Mouse (Mus musculus): ENCODE measurements around the gene Nalcn. TPM values are rescaled to one million over a fixed set of nuclear protein-coding genes. Genes with fewer than 3 reads are reported as not detected.

Nalcn gene
- total RNA-seq, 2 experiments from 2014 or later = 4.0 to 5.1 TPM

GRCm38 (mm10) chr14:123495544-123495943, 131.4 kb downstream of the Nalcn start:
- no peak for DNase-seq

- DNase-seq = no peak
Measured at GRCm38 (mm10) chr14:123488575-123489207, 138.3 kb downstream of the Nalcn start.

- DNase-seq = peak; percentile 77
Measured at GRCm38 (mm10) chr14:123462026-123462425, 164.9 kb downstream of the Nalcn start.

GRCm38 (mm10) chr14:123446031-123446430, 180.9 kb downstream of the Nalcn start:
- DNase-seq = peak; percentile 52

GRCm38 (mm10) chr14:123435542-123435941, 191.4 kb downstream of the Nalcn start:
- no peak for DNase-seq

- DNase-seq = no peak
Measured at GRCm38 (mm10) chr14:123376167-123376855, 250.6 kb downstream of the Nalcn start.

- DNase-seq = peak; percentile 28
Measured at GRCm38 (mm10) chr14:123371522-123371921, 255.4 kb downstream of the Nalcn start.

GRCm38 (mm10) chr14:123359691-123360090, 267.3 kb downstream of the Nalcn start:
- no peak for DNase-seq

GRCm38 (mm10) chr14:123352973-123353372, 274.0 kb downstream of the Nalcn start:
- DNase-seq = peak; percentile 30

- no peak for DNase-seq
Measured at GRCm38 (mm10) chr14:123331841-123332240, 295.1 kb downstream of the Nalcn start.

GRCm38 (mm10) chr14:123314369-123314768, 312.6 kb downstream of the Nalcn start:
- no peak for DNase-seq

GRCm38 (mm10) chr14:123312371-123312770, 314.6 kb downstream of the Nalcn start:
- DNase-seq = no peak

- no peak for DNase-seq
Measured at GRCm38 (mm10) chr14:123296068-123296467, 330.9 kb downstream of the Nalcn start.

GRCm38 (mm10) chr14:123291118-123292007, 335.6 kb downstream of the Nalcn start:
- peak; percentile 18 for DNase-seq

- no peak for DNase-seq
Measured at GRCm38 (mm10) chr14:123282165-123282564, 344.8 kb downstream of the Nalcn start.

- no peak for DNase-seq
Measured at GRCm38 (mm10) chr14:123272121-123272520, 354.8 kb downstream of the Nalcn start.

GRCm38 (mm10) chr14:123240738-123241137, 386.2 kb downstream of the Nalcn start:
- DNase-seq = no peak

- DNase-seq = peak; percentile 24
Measured at GRCm38 (mm10) chr14:123239945-123240344, 387.0 kb downstream of the Nalcn start.

GRCm38 (mm10) chr14:123237002-123237401, 389.9 kb downstream of the Nalcn start:
- no peak for DNase-seq

- no peak for DNase-seq
Measured at GRCm38 (mm10) chr14:123232630-123233206, 394.2 kb downstream of the Nalcn start.

Measured in adrenal gland, postnatal 10 days (tissue).